Mouse (Mus musculus): ENCODE data around the gene 1110051M20Rik. TPM values are rescaled to one million over a fixed set of nuclear protein-coding genes. Genes with fewer than 3 reads are reported as not detected.

Gene 1110051M20Rik
- polyA plus RNA-seq, 1 experiment from 2014 or later: 98.6 TPM

DNA sequence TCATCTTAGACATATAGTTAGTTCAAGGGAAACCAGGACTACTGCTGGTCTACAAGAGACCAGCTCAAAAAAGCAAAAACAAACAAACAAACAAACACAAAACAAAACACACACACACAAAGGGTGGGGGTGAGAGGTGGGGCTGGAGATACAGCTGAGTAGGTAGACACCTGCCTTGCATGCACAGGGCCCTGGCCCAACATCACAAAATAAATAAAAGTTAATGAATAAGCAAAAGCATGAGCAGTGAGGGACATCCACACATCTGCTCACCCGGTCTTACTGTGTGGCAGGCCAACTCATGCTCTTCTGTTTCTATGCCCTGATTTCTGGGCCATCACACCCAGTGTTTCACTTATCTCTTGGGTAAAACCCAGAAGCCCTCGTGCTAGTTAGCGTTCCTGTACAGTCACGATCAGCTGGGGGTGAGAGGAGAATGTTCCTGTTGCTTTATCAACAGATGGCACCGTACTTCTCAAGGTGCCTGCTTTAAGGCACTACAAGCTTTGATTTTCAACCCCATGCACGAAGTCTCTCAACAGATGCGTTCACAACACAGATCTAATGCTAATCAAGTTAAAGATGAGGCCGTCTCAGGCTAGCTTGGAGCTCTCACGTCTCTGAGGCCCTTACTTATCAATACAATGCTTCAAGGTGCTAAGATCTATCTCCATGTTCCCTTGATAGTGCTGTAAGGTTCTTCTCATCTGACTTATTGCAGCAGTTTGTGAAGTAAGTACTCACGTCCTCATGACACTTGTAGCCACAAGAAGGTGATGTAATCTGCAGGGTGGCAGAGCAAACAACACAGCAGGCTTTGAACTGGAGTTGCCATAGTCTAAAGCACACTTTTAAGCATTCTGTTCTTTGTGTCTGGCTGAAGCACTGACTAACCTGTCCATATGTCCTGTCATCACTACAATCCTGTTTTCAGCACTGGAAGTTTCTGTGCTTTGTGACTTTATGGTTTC lies 123.7 kb downstream of the 1110051M20Rik start:
- no peak for ATAC-seq (ENCODE audit: low FRiP score)

DNA sequence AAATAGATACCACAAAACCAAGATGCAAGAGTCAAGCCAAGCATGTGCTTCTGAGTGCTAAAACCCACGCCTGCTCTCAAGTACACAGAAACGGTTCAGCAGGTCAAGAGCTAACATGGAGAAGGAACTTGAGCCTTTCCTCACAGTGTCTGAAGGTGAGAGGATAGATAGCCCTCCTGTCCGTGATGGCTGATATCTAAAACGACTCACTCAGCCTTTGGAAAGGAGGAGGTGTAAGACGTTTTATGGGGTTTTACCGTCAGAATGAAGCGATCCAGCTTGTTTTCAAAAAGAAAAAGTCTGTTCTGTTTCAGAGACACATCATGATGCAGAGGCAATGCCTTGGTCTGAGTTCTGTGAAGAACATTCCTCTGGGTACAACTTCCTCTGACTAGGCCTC lies 130.3 kb downstream of the 1110051M20Rik start:
- H3K4me1 ChIP-seq (ENCODE audit: control insufficient read depth, insufficient read depth, low read length): peaks cover 13% of the 10 kb centered on the region
- ATAC-seq (ENCODE audit: low FRiP score) (no peak), DNase-seq (ENCODE audit: low spot score, missing footprints) (no peak)
- no peaks in the 10 kb centered on the region for H3K9me3 ChIP-seq (ENCODE audit: control insufficient read depth, low read length)
- no peak overlapping the region for H3K4me2 ChIP-seq
- no peaks in the 10 kb centered on the region for H3K36me3 ChIP-seq (ENCODE audit: control insufficient read depth, insufficient read depth, low read length)
- H3K27ac ChIP-seq (ENCODE audit: low read depth, low read length): no peak overlapping the region
- no peaks in the 10 kb centered on the region for H3K27me3 ChIP-seq (ENCODE audit: control insufficient read depth, insufficient read depth, low read length)
- H3K4me3 ChIP-seq (ENCODE audit: low read depth, low read length): no peak overlapping the region
- 92% methylated on average over 7 of the region's 7 CpGs for WGBS
- no peak overlapping the region for H3K9ac ChIP-seq (ENCODE audit: low read length)

More for the DNA sequence above, 123.7 kb downstream of the 1110051M20Rik start:
- no peaks in the 10 kb centered on the region for H3K9me3 ChIP-seq (ENCODE audit: control insufficient read depth, low read length)
- no peak overlapping the region for H3K4me3 ChIP-seq (ENCODE audit: low read depth, low read length)
- DNase-seq (ENCODE audit: low spot score, missing footprints): no peak
- H3K9ac ChIP-seq (ENCODE audit: low read length): no peak overlapping the region
- H3K4me1 ChIP-seq (ENCODE audit: control insufficient read depth, insufficient read depth, low read length): peaks cover 10% of the 10 kb centered on the region
- WGBS: 88% methylated on average over 10 of the region's 10 CpGs
- H3K27me3 ChIP-seq (ENCODE audit: control insufficient read depth, insufficient read depth, low read length): no peaks in the 10 kb centered on the region
- no peaks in the 10 kb centered on the region for H3K36me3 ChIP-seq (ENCODE audit: control insufficient read depth, insufficient read depth, low read length)
- no peak overlapping the region for H3K27ac ChIP-seq (ENCODE audit: low read depth, low read length)
- H3K4me2 ChIP-seq: no peak overlapping the region

DNA sequence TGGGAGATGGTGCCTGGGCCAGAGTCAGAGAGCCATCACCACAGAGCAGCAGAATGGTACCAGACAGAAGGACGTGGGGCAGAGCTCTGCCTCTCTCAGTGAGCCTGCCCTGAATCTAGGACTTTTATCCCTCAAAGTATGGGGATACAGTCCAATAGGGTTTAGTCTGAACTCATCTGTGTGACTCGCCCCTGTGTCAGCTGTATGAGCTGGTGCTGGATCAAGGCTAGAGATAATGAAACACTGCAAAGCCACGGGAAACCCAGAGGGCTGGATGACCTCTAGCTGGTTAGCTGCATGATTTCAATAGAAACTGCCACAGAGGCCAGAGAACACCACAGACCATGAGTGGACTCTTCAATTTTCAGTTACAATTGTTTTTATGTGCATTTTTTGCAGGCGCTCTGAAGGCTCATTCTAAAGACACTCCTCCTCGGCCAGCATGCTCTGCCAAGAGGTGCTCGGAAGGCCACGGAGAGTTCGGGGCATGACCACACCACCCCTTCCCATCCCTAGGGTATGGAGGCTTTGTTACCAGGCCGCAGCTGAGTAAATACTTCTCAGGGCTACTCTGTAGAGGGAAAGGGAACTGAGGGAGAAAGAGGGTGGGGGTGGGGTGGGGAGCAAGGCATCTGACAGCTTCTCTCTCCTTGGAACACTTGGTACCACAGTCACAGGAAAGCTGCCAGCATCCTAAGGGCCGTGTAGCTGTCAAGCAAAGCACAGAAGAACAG lies 131.8 kb downstream of the 1110051M20Rik start:
- Histone ChIP-seq H3K4me3 (ENCODE audit: low read depth, low read length) (no peak overlapping the region), H3K4me2 (no peak overlapping the region), H3K9ac (ENCODE audit: low read length) (no peak overlapping the region), H3K9me3 (ENCODE audit: control insufficient read depth, low read length) (no peaks in the 10 kb centered on the region), H3K27ac (ENCODE audit: low read depth, low read length) (peak overlapping the region; percentile 58), H3K27me3 (ENCODE audit: control insufficient read depth, insufficient read depth, low read length) (no peaks in the 10 kb centered on the region), H3K36me3 (ENCODE audit: control insufficient read depth, insufficient read depth, low read length) (no peaks in the 10 kb centered on the region), H3K4me1 (ENCODE audit: control insufficient read depth, insufficient read depth, low read length) (peaks cover 13% of the 10 kb centered on the region)
- ATAC-seq (ENCODE audit: low FRiP score) (peak; percentile 94), DNase-seq (ENCODE audit: low spot score, missing footprints) (no peak)
- 27% methylated on average over 10 of the region's 10 CpGs for WGBS

DNA sequence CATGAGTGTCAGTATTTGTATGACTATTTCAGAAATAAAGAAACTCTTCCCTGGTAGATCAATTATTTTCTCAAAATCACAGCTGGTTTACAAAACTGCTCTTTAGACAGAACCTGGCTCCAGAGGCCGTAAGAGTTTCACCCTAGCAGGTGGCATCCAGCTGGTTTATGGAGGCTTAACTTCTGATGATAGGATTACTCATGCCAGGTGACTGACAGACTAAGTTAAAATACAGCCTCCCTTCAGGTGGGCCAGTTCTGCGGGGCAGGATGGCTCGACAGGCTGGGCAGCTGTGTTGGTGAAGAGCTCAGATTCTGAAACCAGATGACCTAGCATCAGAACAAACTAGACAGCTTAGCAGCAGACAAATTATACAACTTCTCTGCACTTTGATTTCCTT lies 135.0 kb downstream of the 1110051M20Rik start:
- Histone ChIP-seq H3K4me1 (ENCODE audit: control insufficient read depth, insufficient read depth, low read length) (peaks cover 13% of the 10 kb centered on the region), H3K27ac (ENCODE audit: low read depth, low read length) (no peak overlapping the region), H3K4me3 (ENCODE audit: low read depth, low read length) (no peak overlapping the region), H3K36me3 (ENCODE audit: control insufficient read depth, insufficient read depth, low read length) (0 out of 2 replicates have a peak, but pooled peaks cover under 1% of the 10 kb centered on the region), H3K27me3 (ENCODE audit: control insufficient read depth, insufficient read depth, low read length) (no peaks in the 10 kb centered on the region), H3K9me3 (ENCODE audit: control insufficient read depth, low read length) (no peaks in the 10 kb centered on the region), H3K9ac (ENCODE audit: low read length) (no peak overlapping the region), H3K4me2 (no peak overlapping the region)
- ATAC-seq (ENCODE audit: low FRiP score) (no peak), DNase-seq (ENCODE audit: low spot score, missing footprints) (no peak)
- 71% methylated on average over 3 of the region's 3 CpGs for WGBS

DNA sequence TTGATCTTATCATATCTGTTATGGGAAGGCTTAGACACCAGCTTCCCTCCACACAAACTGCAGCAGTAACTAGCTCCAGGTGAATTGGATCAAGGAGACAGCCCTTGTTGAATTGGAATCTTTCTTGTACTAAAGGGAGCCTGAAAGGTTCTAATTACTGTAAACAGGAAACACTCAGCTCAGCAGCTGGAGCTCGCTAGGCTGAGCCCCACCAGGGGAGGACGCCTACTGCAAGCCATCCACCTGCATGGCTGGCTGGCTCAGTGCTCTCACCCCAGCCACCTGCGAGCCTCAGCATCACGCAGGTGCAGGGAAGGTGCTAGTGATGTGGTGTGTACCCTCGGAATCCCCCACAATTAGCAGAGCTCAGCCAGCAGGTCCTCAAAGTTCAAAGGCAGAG lies 135.8 kb downstream of the 1110051M20Rik start:
- H3K27me3 ChIP-seq (ENCODE audit: control insufficient read depth, insufficient read depth, low read length): no peaks in the 10 kb centered on the region
- ATAC-seq (ENCODE audit: low FRiP score) (no peak), DNase-seq (ENCODE audit: low spot score, missing footprints) (no peak)
- H3K4me3 ChIP-seq (ENCODE audit: low read depth, low read length): no peak overlapping the region
- no peak overlapping the region for H3K9ac ChIP-seq (ENCODE audit: low read length)
- H3K4me1 ChIP-seq (ENCODE audit: control insufficient read depth, insufficient read depth, low read length): peaks cover 13% of the 10 kb centered on the region
- H3K27ac ChIP-seq (ENCODE audit: low read depth, low read length): no peak overlapping the region
- H3K9me3 ChIP-seq (ENCODE audit: control insufficient read depth, low read length): no peaks in the 10 kb centered on the region
- 0 out of 2 replicates have a peak, but pooled peaks cover 3% of the 10 kb centered on the region for H3K36me3 ChIP-seq (ENCODE audit: control insufficient read depth, insufficient read depth, low read length)
- 53% methylated on average over 5 of the region's 5 CpGs for WGBS
- H3K4me2 ChIP-seq: no peak overlapping the region

DNA sequence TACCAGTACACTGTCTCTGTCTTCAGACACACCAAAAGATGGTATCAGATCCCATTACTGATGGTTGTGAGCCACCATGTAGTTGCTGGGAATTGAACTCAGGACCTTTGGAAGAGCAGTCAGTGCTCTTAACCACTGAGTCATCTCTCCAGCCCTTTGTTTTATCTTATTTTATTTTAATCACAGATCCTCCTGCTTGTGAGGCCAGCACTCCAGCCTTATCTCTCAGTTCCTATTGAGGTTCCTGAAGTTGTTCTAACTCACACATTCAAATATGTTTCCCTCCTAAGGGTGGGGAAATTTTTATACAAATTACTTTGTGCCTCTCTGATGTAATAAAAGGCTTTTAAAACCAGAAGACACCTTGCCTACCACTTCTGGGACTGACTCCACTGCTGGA lies 137.9 kb downstream of the 1110051M20Rik start:
- no peak overlapping the region for H3K4me3 ChIP-seq (ENCODE audit: low read depth, low read length)
- H3K4me1 ChIP-seq (ENCODE audit: control insufficient read depth, insufficient read depth, low read length): no peaks in the 10 kb centered on the region
- no peak overlapping the region for H3K4me2 ChIP-seq
- ATAC-seq (ENCODE audit: low FRiP score) (no peak), DNase-seq (ENCODE audit: low spot score, missing footprints) (no peak)
- 0 out of 2 replicates have a peak, but pooled peaks cover 3% of the 10 kb centered on the region for H3K36me3 ChIP-seq (ENCODE audit: control insufficient read depth, insufficient read depth, low read length)
- H3K27me3 ChIP-seq (ENCODE audit: control insufficient read depth, insufficient read depth, low read length): no peaks in the 10 kb centered on the region
- H3K9ac ChIP-seq (ENCODE audit: low read length): no peak overlapping the region
- no peak overlapping the region for H3K27ac ChIP-seq (ENCODE audit: low read depth, low read length)
- H3K9me3 ChIP-seq (ENCODE audit: control insufficient read depth, low read length): no peaks in the 10 kb centered on the region

DNA sequence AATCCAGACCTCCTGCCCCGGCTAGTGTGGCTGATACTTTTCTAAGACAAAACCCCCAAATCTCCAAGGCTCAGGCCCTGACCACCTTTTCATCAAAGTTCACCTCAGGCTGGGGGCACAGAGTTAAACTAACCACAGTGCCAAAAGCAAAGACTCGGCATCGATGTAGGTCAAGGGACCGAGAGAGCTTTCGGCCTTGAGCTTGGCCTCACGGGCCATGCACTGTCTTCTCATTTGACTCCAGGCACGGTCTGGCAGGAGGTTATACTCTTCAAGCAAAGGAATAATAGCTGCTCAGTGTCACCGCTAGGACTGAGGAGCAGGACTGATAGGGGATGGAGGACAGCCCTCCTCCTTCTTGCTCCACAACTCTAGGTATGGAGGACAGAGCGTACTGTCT lies 138.6 kb downstream of the 1110051M20Rik start:
- no peak for DNase-seq (ENCODE audit: low spot score, missing footprints)
- Histone ChIP-seq H3K36me3 (ENCODE audit: control insufficient read depth, insufficient read depth, low read length) (0 out of 2 replicates have a peak, but pooled peaks cover 3% of the 10 kb centered on the region), H3K9ac (ENCODE audit: low read length) (no peak overlapping the region), H3K4me2 (no peak overlapping the region), H3K27me3 (ENCODE audit: control insufficient read depth, insufficient read depth, low read length) (no peaks in the 10 kb centered on the region), H3K4me1 (ENCODE audit: control insufficient read depth, insufficient read depth, low read length) (no peaks in the 10 kb centered on the region), H3K4me3 (ENCODE audit: low read depth, low read length) (no peak overlapping the region), H3K9me3 (ENCODE audit: control insufficient read depth, low read length) (no peaks in the 10 kb centered on the region), H3K27ac (ENCODE audit: low read depth, low read length) (no peak overlapping the region)
- 94% methylated on average over 9 of the region's 9 CpGs for WGBS
- ATAC-seq (ENCODE audit: low FRiP score): no peak

DNA sequence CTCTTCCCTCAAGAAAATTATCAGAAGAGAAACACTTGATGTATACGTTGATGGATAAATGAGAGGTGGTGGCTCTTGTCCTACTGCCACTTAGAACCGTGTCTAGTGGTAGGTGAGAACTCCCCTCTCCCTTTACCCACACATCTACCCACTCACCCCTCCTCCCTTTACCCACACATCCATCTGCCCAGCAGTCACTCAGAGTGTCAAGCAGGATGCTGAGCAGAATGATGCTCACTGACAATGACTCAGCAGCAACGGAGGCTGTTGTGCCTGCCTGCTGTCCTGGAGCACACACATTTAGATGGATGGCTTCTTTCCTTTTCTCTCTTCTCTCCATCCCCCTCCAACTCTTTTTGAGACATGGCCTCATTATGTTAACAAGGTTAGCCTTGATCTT lies 141.7 kb downstream of the 1110051M20Rik start:
- Histone ChIP-seq H3K9me3 (ENCODE audit: control insufficient read depth, low read length) (no peaks in the 10 kb centered on the region), H3K4me3 (ENCODE audit: low read depth, low read length) (no peak overlapping the region), H3K27me3 (ENCODE audit: control insufficient read depth, insufficient read depth, low read length) (no peaks in the 10 kb centered on the region), H3K4me1 (ENCODE audit: control insufficient read depth, insufficient read depth, low read length) (no peaks in the 10 kb centered on the region), H3K27ac (ENCODE audit: low read depth, low read length) (no peak overlapping the region), H3K9ac (ENCODE audit: low read length) (no peak overlapping the region), H3K36me3 (ENCODE audit: control insufficient read depth, insufficient read depth, low read length) (0 out of 2 replicates have a peak, but pooled peaks cover 3% of the 10 kb centered on the region), H3K4me2 (no peak overlapping the region)
- DNase-seq (ENCODE audit: low spot score, missing footprints): no peak
- no peak for ATAC-seq (ENCODE audit: low FRiP score)
- WGBS: 92% methylated on average over 3 of the region's 3 CpGs

DNA sequence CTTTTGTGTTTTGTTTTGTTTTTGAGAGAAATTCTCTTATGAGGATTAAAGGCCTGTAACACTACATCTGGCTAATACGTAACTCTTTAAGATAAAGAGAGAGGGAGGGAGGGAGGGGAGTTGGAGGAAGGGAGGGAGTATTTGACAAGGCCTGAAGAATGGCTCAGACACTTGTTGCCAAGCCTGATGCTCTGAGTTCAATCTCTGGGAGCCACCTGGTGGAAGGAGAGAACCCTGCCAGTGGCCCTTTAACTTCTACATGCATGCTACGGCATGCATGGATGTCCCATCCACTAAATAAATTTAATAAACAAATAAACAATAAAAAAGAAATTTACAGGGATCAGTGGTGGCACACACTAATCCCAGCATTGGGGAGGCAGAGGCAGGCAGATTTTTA lies 142.7 kb downstream of the 1110051M20Rik start:
- no peak overlapping the region for H3K4me2 ChIP-seq
- DNase-seq (ENCODE audit: low spot score, missing footprints) (no peak), ATAC-seq (ENCODE audit: low FRiP score) (no peak)
- no peaks in the 10 kb centered on the region for H3K9me3 ChIP-seq (ENCODE audit: control insufficient read depth, low read length)
- H3K36me3 ChIP-seq (ENCODE audit: control insufficient read depth, insufficient read depth, low read length): 0 out of 2 replicates have a peak, but pooled peaks cover 3% of the 10 kb centered on the region
- WGBS: 86% methylated on average over 2 of the region's 2 CpGs
- no peak overlapping the region for H3K9ac ChIP-seq (ENCODE audit: low read length)
- no peaks in the 10 kb centered on the region for H3K4me1 ChIP-seq (ENCODE audit: control insufficient read depth, insufficient read depth, low read length)
- H3K4me3 ChIP-seq (ENCODE audit: low read depth, low read length): no peak overlapping the region
- H3K27ac ChIP-seq (ENCODE audit: low read depth, low read length): no peak overlapping the region
- H3K27me3 ChIP-seq (ENCODE audit: control insufficient read depth, insufficient read depth, low read length): no peaks in the 10 kb centered on the region

Data from midbrain, embryonic 11.5 days (tissue).